Mouse (Mus musculus) stomach, postnatal 0 days (tissue): ENCODE measurements at regions not wholly inside any gene's neighbourhood (a gene's known extent, or its start where the extent isn't known, plus 50 kb on each side); places are given as distances from the start of the nearest gene placed in this dataset.

ENCODE experiments used
- CTCF ChIP-seq: IDR thresholded peaks from 2 replicates; pipeline ENCODE4 v1.5.1; 2016; ENCODE audit warnings: antibody characterized with exemption, low read depth, mild to moderate bottlenecking, moderate library complexity
- EP300 ChIP-seq: optimal IDR thresholded peaks from 2 replicates; pipeline ENCODE3; 2016; ENCODE audit warnings: antibody characterized with exemption

GRCm38 (mm10) chr15:52510137-52510536, 1374.6 kb upstream of the Gm7489 start:
- TF ChIP-seq CTCF = no peak
- no peak for TF ChIP-seq EP300
